Mouse (Mus musculus) hindbrain, embryonic 10.5 days (tissue): ENCODE measurements at regions not wholly inside any gene's neighbourhood (a gene's known extent, or its start where the extent isn't known, plus 50 kb on each side); places are given as distances from the start of the nearest gene placed in this dataset.

Source experiments
- DNase-seq: peaks from one replicate; pipeline ENCODE4 v3.0.0-alpha.2; 2017; ENCODE audit warnings: low spot score
- H3K27ac ChIP-seq: fragments of 300-500 bp; sonication (generic); 2 replicates; pipeline ENCODE4 v1.5.1; 2016; ENCODE audit warnings: mild to moderate bottlenecking, moderate library complexity
- H3K27me3 ChIP-seq: fragments of 300-500 bp; sonication (generic); 2 replicates; pipeline ENCODE4 v1.6.1; 2016; ENCODE audit warnings: mild to moderate bottlenecking; ENCODE audit not compliant: poor library complexity, insufficient read depth, severe bottlenecking
- H3K36me3 ChIP-seq: fragments of 300-500 bp; sonication (generic); 2 replicates; pipeline ENCODE4 v1.6.1; 2016; ENCODE audit warnings: mild to moderate bottlenecking, moderate library complexity
- H3K4me1 ChIP-seq: fragments of 300-500 bp; sonication (generic); replicated peaks from 2 replicates; pipeline ENCODE4 v1.6.1; 2016; ENCODE audit warnings: mild to moderate bottlenecking
- H3K4me3 ChIP-seq: fragments of 300-500 bp; sonication (generic); 2 replicates; pipeline ENCODE4 v1.5.1; 2016; ENCODE audit warnings: mild to moderate bottlenecking, moderate library complexity
- H3K9me3 ChIP-seq: fragments of 300-500 bp; sonication (generic); 2 replicates; pipeline ENCODE4 v1.6.1; 2016; ENCODE audit warnings: mild to moderate bottlenecking, moderate library complexity
- WGBS: fragments of 180-500 bp; shearing (Covaris S2); methylation state at CpG from one replicate; pipeline ENCODE4 v1.1.7; 2016; 5-methylcytosine and 5-hydroxymethylcytosine counted together

- H3K4me1 ChIP-seq: no peaks in the 10 kb centered on the region
- no peak for DNase-seq
- no peaks in the 10 kb centered on the region for H3K36me3 ChIP-seq
- H3K27ac ChIP-seq: no peak overlapping the region
- H3K27me3 ChIP-seq: no peaks in the 10 kb centered on the region
- H3K4me3 ChIP-seq: no peak overlapping the region
- no peaks in the 10 kb centered on the region for H3K9me3 ChIP-seq
- WGBS: 77% methylated on average over 5 of the region's 5 CpGs
Measured at GRCm38 (mm10) chr1:55807028-55807427, 401.3 kb downstream of the Plcl1 start.

GRCm38 (mm10) chr1:55808724-55809519 is 403.2 kb downstream of the Plcl1 start:
- no peak overlapping the region for H3K4me3 ChIP-seq
- H3K4me1 ChIP-seq: no peaks in the 10 kb centered on the region
- DNase-seq: no peak
- H3K9me3 ChIP-seq: no peaks in the 10 kb centered on the region
- H3K27me3 ChIP-seq: no peaks in the 10 kb centered on the region
- H3K36me3 ChIP-seq: no peaks in the 10 kb centered on the region
- 87% methylated on average over 7 of the region's 7 CpGs for WGBS
- H3K27ac ChIP-seq: no peak overlapping the region

- Histone ChIP-seq H3K9me3 (no peaks in the 10 kb centered on the region), H3K36me3 (no peaks in the 10 kb centered on the region), H3K4me3 (no peak overlapping the region), H3K27ac (no peak overlapping the region), H3K27me3 (no peaks in the 10 kb centered on the region), H3K4me1 (no peaks in the 10 kb centered on the region)
- no peak for DNase-seq
- WGBS: 93% methylated on average over 1 of the region's 1 CpGs
Measured at GRCm38 (mm10) chr1:55812486-55812885, 406.8 kb downstream of the Plcl1 start.

- 92% methylated on average over 3 of the region's 3 CpGs for WGBS
- Histone ChIP-seq H3K27ac (no peak overlapping the region), H3K9me3 (no peaks in the 10 kb centered on the region), H3K36me3 (no peaks in the 10 kb centered on the region), H3K4me1 (no peaks in the 10 kb centered on the region), H3K4me3 (no peak overlapping the region), H3K27me3 (no peaks in the 10 kb centered on the region)
- no peak for DNase-seq
Measured at GRCm38 (mm10) chr1:55820866-55821500, 415.3 kb downstream of the Plcl1 start.

- H3K36me3 ChIP-seq: no peaks in the 10 kb centered on the region
- no peaks in the 10 kb centered on the region for H3K27me3 ChIP-seq
- H3K27ac ChIP-seq: no peak overlapping the region
- no peaks in the 10 kb centered on the region for H3K9me3 ChIP-seq
- no peak overlapping the region for H3K4me3 ChIP-seq
- H3K4me1 ChIP-seq: no peaks in the 10 kb centered on the region
- DNase-seq: no peak
- 88% methylated on average over 4 of the region's 4 CpGs for WGBS
Measured at GRCm38 (mm10) chr1:55822599-55822998, 416.9 kb downstream of the Plcl1 start.

- no peaks in the 10 kb centered on the region for H3K4me1 ChIP-seq
- no peak for DNase-seq
- no peaks in the 10 kb centered on the region for H3K27me3 ChIP-seq
- no peak overlapping the region for H3K27ac ChIP-seq
- H3K9me3 ChIP-seq: no peaks in the 10 kb centered on the region
- no peaks in the 10 kb centered on the region for H3K36me3 ChIP-seq
- no peak overlapping the region for H3K4me3 ChIP-seq
Measured at GRCm38 (mm10) chr1:55827191-55827590, 421.5 kb downstream of the Plcl1 start.

- Histone ChIP-seq H3K4me3 (no peak overlapping the region), H3K27ac (no peak overlapping the region), H3K4me1 (no peaks in the 10 kb centered on the region), H3K27me3 (no peaks in the 10 kb centered on the region), H3K36me3 (no peaks in the 10 kb centered on the region), H3K9me3 (no peaks in the 10 kb centered on the region)
- 96% methylated on average over 3 of the region's 3 CpGs for WGBS
- DNase-seq: no peak
Measured at GRCm38 (mm10) chr1:55835281-55835680, 429.6 kb downstream of the Plcl1 start.

GRCm38 (mm10) chr1:55836750-55837149 is 431.0 kb downstream of the Plcl1 start:
- WGBS: 87% methylated on average over 2 of the region's 2 CpGs
- no peak overlapping the region for H3K27ac ChIP-seq
- no peak overlapping the region for H3K4me3 ChIP-seq
- no peaks in the 10 kb centered on the region for H3K4me1 ChIP-seq
- DNase-seq: no peak
- H3K9me3 ChIP-seq: no peaks in the 10 kb centered on the region
- H3K27me3 ChIP-seq: no peaks in the 10 kb centered on the region
- no peaks in the 10 kb centered on the region for H3K36me3 ChIP-seq

GRCm38 (mm10) chr1:55837366-55837765 is 431.6 kb downstream of the Plcl1 start:
- Histone ChIP-seq H3K4me3 (no peak overlapping the region), H3K9me3 (no peaks in the 10 kb centered on the region), H3K27ac (no peak overlapping the region), H3K36me3 (no peaks in the 10 kb centered on the region), H3K27me3 (no peaks in the 10 kb centered on the region), H3K4me1 (no peaks in the 10 kb centered on the region)
- DNase-seq: no peak

- WGBS: 5% methylated on average over 2 of the region's 2 CpGs
- Histone ChIP-seq H3K27ac (no peak overlapping the region), H3K9me3 (no peaks in the 10 kb centered on the region)
Measured at GRCm38 (mm10) chr1:55838168-55838567, 432.4 kb downstream of the Plcl1 start.

GRCm38 (mm10) chr1:55848806-55849205 is 443.1 kb downstream of the Plcl1 start:
- Histone ChIP-seq H3K27me3 (no peaks in the 10 kb centered on the region), H3K4me1 (no peaks in the 10 kb centered on the region), H3K4me3 (no peak overlapping the region), H3K9me3 (no peaks in the 10 kb centered on the region), H3K27ac (no peak overlapping the region), H3K36me3 (no peaks in the 10 kb centered on the region)
- WGBS: 88% methylated on average over 3 of the region's 3 CpGs
- no peak for DNase-seq

More at GRCm38 (mm10) chr1:55838168-55838567, 432.4 kb downstream of the Plcl1 start:
- no peak overlapping the region for H3K4me3 ChIP-seq
- no peaks in the 10 kb centered on the region for H3K36me3 ChIP-seq
- H3K27me3 ChIP-seq: no peaks in the 10 kb centered on the region
- peak; percentile 32 for DNase-seq
- no peaks in the 10 kb centered on the region for H3K4me1 ChIP-seq

GRCm38 (mm10) chr1:55852354-55852753 is 446.6 kb downstream of the Plcl1 start:
- Histone ChIP-seq H3K9me3 (no peaks in the 10 kb centered on the region), H3K4me1 (no peaks in the 10 kb centered on the region), H3K36me3 (no peaks in the 10 kb centered on the region), H3K27ac (no peak overlapping the region), H3K4me3 (no peak overlapping the region), H3K27me3 (no peaks in the 10 kb centered on the region)
- DNase-seq: no peak

GRCm38 (mm10) chr1:55859113-55859512 is 453.4 kb downstream of the Plcl1 start:
- no peaks in the 10 kb centered on the region for H3K9me3 ChIP-seq
- 92% methylated on average over 3 of the region's 3 CpGs for WGBS
- H3K4me1 ChIP-seq: no peaks in the 10 kb centered on the region
- no peak overlapping the region for H3K27ac ChIP-seq
- no peak for DNase-seq
- no peak overlapping the region for H3K4me3 ChIP-seq
- H3K27me3 ChIP-seq: no peaks in the 10 kb centered on the region
- H3K36me3 ChIP-seq: no peaks in the 10 kb centered on the region
